Mouse (Mus musculus) stomach, postnatal 0 days (tissue): ENCODE results near the gene Gnat1. TPM values are rescaled to one million over a fixed set of nuclear protein-coding genes. Genes with fewer than 3 reads are reported as not detected.

Experiments used
- ATAC-seq: fragments of 200-750 bp; cut with Nextera tagmentation; 2 replicates; pipeline ENCODE4 v1.8.0; 2017; ENCODE audit not compliant: low FRiP score, low TSS enrichment
- DNase-seq: peaks from one replicate; pipeline ENCODE4 v3.0.0-alpha.2; 2016; ENCODE audit warnings: low spot score
- H3K27ac ChIP-seq: fragments of 300-500 bp; sonication (generic); replicated peaks from 2 replicates; pipeline ENCODE4 v1.5.1; 2014; ENCODE audit warnings: mild to moderate bottlenecking, control low read depth
- H3K27me3 ChIP-seq: fragments of 300-500 bp; sonication (generic); 2 replicates; pipeline ENCODE4 v1.6.1; 2014; ENCODE audit warnings: low read length; ENCODE audit not compliant: control insufficient read depth, insufficient read depth
- H3K36me3 ChIP-seq: fragments of 300-500 bp; sonication (generic); 2 replicates; pipeline ENCODE4 v1.6.1; 2014; ENCODE audit warnings: low read length, mixed read lengths; ENCODE audit not compliant: control insufficient read depth, insufficient read depth
- H3K4me1 ChIP-seq: fragments of 300-500 bp; sonication (generic); replicated peaks from 2 replicates; pipeline ENCODE4 v1.6.1; 2014; ENCODE audit warnings: antibody characterized with exemption; ENCODE audit not compliant: control insufficient read depth, insufficient read depth
- H3K4me2 ChIP-seq: fragments of 300-500 bp; sonication (generic); replicated peaks from 2 replicates; pipeline ENCODE4 v1.6.1; 2014; ENCODE audit warnings: low read depth, mild to moderate bottlenecking, control low read depth, moderate library complexity
- H3K4me3 ChIP-seq: fragments of 300-500 bp; sonication (generic); 2 replicates; pipeline ENCODE4 v1.5.1; 2014; ENCODE audit warnings: low read depth, low read length, control low read depth
- H3K9ac ChIP-seq: fragments of 300-500 bp; sonication (generic); 2 replicates; pipeline ENCODE4 v1.6.1; 2014; ENCODE audit warnings: mild to moderate bottlenecking, low read length, control low read depth, mixed read lengths
- H3K9me3 ChIP-seq: fragments of 300-500 bp; sonication (generic); 2 replicates; pipeline ENCODE4 v1.6.1; 2016; ENCODE audit warnings: low read length; ENCODE audit not compliant: control insufficient read depth
- CTCF ChIP-seq: IDR thresholded peaks from 2 replicates; pipeline ENCODE4 v1.5.1; 2016; ENCODE audit warnings: antibody characterized with exemption, low read depth, mild to moderate bottlenecking, moderate library complexity
- EP300 ChIP-seq: optimal IDR thresholded peaks from 2 replicates; pipeline ENCODE3; 2016; ENCODE audit warnings: antibody characterized with exemption
- WGBS: fragments of 180-500 bp; shearing (Covaris S2); extraction: QIAGEN DNeasy Blood & Tissue Kit; methylation state at CpG from one replicate; pipeline ENCODE4 v1.1.7; 2014; 5-methylcytosine and 5-hydroxymethylcytosine counted together
- polyA plus RNA-seq: library from polyadenylated mRNA; unstranded; fragments of >200 nt; fragmentation: Nextera tagmentation; extraction: Ambion mirVana; gene quantifications from 2 replicates; pipeline ENCODE4 v1.2.1, GENCODE M21; 2015

The Gnat1 gene
- polyA plus RNA-seq, 1 experiment from 2014 or later = 2.9 TPM

DNA sequence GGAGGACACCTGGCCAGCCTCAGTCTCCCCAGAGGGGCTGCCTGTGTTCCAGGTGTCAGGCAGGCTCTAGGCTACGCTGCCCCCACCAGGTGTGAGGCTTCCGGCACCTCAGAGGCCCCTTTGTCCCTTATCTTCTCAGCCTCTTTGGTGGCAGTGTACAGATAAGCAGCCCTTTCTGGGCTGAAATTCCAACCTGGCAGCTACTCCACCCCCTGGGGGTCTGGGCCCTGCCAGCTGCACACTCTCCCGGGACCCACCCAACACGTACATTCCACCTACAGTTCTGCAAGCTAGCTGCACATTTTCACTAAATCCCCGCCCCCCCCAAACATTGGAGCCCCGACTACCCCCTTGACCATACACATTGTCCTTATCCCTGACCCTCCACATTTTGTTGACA is 43.8 kb upstream of the Gnat1 start:
- Histone ChIP-seq H3K36me3 (no peaks in the 10 kb centered on the region), H3K27me3 (no peaks in the 10 kb centered on the region), H3K27ac (no peak overlapping the region), H3K4me1 (peaks cover 7% of the 10 kb centered on the region; the same call in 1 of the 2 replicates), H3K4me3 (no peak overlapping the region), H3K9ac (no peak overlapping the region), H3K9me3 (no peaks in the 10 kb centered on the region), H3K4me2 (peak overlapping the region; percentile 34; the same call in 1 of the 2 replicates)
- peak; percentile 33; the same call in 1 of the 2 replicates for ATAC-seq
- TF ChIP-seq EP300 = no peak
- DNase-seq = no peak
- WGBS = 32% methylated on average over 6 of the region's 6 CpGs

DNA sequence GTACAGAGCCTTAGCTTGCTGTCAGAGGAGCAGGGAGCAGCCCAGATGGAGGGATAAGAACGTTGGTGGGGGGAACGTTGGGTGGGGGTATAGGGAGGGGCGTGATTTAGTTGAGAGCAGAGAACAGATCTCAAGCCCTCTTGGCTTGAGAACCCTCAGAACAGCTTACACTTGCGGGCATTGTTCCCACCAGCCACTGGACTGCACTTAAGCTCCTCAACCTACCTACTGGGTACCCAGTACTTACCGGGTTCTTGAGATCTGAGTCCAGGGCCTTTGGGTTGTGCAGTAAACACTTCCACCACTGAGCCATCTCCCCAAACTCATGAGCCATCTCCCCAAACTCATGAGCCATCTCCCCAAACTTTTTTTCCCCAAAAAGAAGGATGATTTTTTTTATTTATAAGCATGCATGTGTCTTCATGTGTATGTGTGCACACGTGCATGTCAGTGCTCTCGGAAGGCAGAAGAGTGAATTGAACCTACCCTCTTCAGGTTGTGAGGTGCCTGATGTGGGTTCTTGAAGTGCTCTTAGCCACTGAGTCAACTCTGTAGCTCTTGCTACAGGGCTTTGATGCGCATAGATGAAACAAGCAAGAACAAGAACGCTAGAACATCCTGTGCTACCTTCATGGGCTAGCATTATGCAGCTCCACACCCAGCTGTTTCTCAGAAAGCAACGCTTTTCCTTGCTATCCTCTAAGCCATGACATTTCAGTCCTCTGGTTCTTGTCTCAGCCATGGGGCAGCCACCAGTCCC is 39.4 kb upstream of the Gnat1 start:
- Histone ChIP-seq H3K9ac (no peak overlapping the region), H3K4me1 (peaks cover 30% of the 10 kb centered on the region), H3K27me3 (no peaks in the 10 kb centered on the region), H3K27ac (peak overlapping the region; percentile 30; the same call in 1 of the 2 replicates), H3K9me3 (no peaks in the 10 kb centered on the region), H3K4me3 (no peak overlapping the region), H3K4me2 (no peak overlapping the region), H3K36me3 (no peaks in the 10 kb centered on the region)
- TF ChIP-seq CTCF (no peak), EP300 (no peak)
- no peak for DNase-seq
- 67% methylated on average over 10 of the region's 10 CpGs for WGBS
- ATAC-seq = no peak

DNA sequence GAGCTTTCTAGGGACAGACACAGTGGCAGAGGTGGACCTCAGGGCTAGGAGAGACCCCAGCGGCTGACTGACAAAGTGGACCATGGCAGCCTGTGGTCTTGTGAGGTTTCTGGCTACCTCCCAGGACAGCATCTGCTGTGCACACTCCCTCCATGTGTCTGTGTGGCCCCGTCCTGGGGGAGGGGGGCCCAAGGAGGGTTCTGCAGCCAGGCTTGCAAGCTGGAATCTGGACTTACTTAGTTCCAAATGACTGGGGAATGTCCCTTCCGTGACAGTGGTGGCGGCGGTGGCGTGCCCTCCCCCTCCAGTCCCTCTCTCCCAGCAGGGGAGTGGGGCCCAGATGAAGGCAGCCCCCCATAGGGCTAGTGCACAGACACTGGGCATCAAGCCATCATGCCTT is 37.4 kb upstream of the Gnat1 start:
- H3K9me3 ChIP-seq = no peaks in the 10 kb centered on the region
- no peaks in the 10 kb centered on the region for H3K36me3 ChIP-seq
- no peak for TF ChIP-seq EP300
- no peak for TF ChIP-seq CTCF
- DNase-seq (no peak), ATAC-seq (no peak)
- no peak overlapping the region for H3K4me3 ChIP-seq
- peak overlapping the region; percentile 53 for H3K27ac ChIP-seq
- 0 out of 2 replicates have a peak overlapping the region, but pooled peaks have one; percentile 18 for H3K9ac ChIP-seq
- H3K27me3 ChIP-seq = no peaks in the 10 kb centered on the region
- peaks cover 24% of the 10 kb centered on the region for H3K4me1 ChIP-seq
- H3K4me2 ChIP-seq = no peak overlapping the region
- WGBS = 45% methylated on average over 6 of the region's 6 CpGs

DNA sequence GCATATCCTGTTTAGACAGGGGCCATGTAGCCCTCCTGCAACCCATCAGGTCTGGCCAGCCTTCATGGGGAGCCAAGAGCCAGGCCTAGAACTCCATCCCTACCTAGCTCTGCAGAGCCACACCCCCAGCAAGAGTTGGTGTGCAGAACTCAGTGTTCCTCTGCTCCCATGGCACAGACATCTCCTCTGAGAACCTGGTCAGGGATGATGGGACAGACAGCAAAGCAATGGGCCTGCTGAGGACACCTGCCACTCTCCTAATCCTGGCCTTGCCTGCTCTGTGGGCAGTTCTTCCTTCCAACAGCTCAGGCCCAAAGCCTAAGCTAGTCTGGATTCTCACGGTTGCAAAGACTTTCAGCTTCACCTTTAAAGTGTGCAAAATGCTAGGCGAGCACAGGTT is 36.1 kb upstream of the Gnat1 start:
- no peaks in the 10 kb centered on the region for H3K36me3 ChIP-seq
- ATAC-seq = no peak
- H3K27me3 ChIP-seq = no peaks in the 10 kb centered on the region
- H3K4me3 ChIP-seq = no peak overlapping the region
- no peak for DNase-seq
- 88% methylated on average over 2 of the region's 2 CpGs for WGBS
- H3K9me3 ChIP-seq = no peaks in the 10 kb centered on the region
- peak overlapping the region; percentile 36; the same call in 1 of the 2 replicates for H3K27ac ChIP-seq
- H3K4me1 ChIP-seq = peaks cover 24% of the 10 kb centered on the region
- no peak overlapping the region for H3K4me2 ChIP-seq
- TF ChIP-seq EP300 (no peak), CTCF (no peak)
- no peak overlapping the region for H3K9ac ChIP-seq

DNA sequence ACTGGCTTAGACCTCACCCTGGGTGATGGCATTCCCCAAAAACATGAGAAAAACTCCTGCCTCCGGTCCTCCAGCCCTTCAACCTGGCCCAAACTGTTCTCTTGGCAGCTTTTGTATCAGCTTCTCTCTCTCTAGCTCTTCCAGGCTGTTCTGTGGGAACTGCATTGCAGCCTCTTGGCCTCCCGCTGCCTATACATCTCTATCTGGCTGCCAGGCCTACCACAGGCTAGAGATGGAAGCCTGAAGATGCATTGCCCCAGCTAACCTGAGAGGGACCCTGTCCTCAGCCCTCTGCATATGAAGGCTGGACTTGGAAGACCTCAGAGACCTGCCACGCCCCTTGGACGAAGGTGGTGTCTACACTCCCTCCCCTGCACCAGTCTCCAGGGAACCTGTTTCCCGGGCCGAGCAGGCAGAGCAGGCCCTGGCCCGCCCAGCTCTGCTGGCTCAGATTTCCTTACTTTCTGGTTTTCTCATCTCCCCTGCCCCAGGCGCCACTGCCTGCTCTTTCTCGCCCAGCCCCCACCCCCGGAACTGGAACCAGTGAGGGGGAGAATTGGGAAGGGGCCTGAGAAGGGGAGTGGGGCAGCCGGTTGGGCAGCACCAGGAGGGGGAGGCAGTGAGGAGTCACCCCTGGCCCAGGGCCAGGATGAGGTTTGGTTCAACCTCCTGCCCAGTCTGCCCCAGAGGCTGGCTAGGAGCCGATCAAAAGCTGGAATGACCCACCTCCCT is 34.9 kb upstream of the Gnat1 start:
- peak overlapping the region; percentile 20 for H3K4me2 ChIP-seq
- no peaks in the 10 kb centered on the region for H3K36me3 ChIP-seq
- H3K27ac ChIP-seq = peak overlapping the region; percentile 84
- TF ChIP-seq CTCF = peak; percentile 20; the same call in 1 of the 2 replicates
- TF ChIP-seq EP300 = peak; percentile 84
- no peaks in the 10 kb centered on the region for H3K27me3 ChIP-seq
- peak; percentile 85 for DNase-seq
- WGBS = 14% methylated on average over 12 of the region's 12 CpGs
- H3K9ac ChIP-seq = peak overlapping the region; percentile 27; the same call in 1 of the 2 replicates
- H3K4me1 ChIP-seq = peaks cover 26% of the 10 kb centered on the region
- H3K9me3 ChIP-seq = no peaks in the 10 kb centered on the region
- ATAC-seq = peak; percentile 51
- no peak overlapping the region for H3K4me3 ChIP-seq
